Mouse (Mus musculus): ENCODE results near the gene Miox. TPM values are rescaled to one million over a fixed set of nuclear protein-coding genes. Genes with fewer than 3 reads are reported as not detected.

The Miox gene
- polyA plus RNA-seq, 1 experiment from 2014 or later = 2.7 TPM

DNA sequence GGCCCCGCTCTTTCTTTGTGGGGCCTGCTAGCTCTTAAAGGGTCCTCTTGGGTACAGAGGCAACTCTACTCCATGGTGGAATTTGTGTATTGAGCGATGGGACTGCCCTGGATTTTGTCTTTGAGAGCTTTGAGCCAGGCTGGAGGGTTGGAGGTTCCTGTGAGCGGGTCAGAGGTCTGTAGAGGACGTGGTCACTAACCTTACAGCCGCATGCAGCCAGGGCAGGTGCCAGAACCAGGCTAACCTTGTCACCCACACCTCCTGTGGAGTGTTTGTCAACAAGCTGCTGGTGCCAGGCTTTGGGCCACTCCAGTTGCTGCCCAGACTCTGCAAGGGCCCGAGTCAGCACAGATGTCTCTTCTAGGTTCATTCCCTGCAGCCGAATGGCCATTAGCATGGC, 41.8 kb downstream of the Miox start:
- Histone ChIP-seq H3K4me3 (ENCODE audit: low read depth, low read length) (no peak overlapping the region), H3K4me2 (no peak overlapping the region), H3K9ac (ENCODE audit: low read depth, low read length) (no peak overlapping the region), H3K9me3 (ENCODE audit: control insufficient read depth, low read length) (no peaks in the 10 kb centered on the region), H3K27ac (ENCODE audit: low read depth, low read length) (no peak overlapping the region), H3K4me1 (replicated peaks; ENCODE audit: control insufficient read depth, insufficient read depth, low read length) (peaks cover 29% of the 10 kb centered on the region), H3K27me3 (replicated peaks; ENCODE audit: control insufficient read depth, insufficient read depth, low read length) (peaks cover 40% of the 10 kb centered on the region), H3K36me3 (ENCODE audit: control insufficient read depth, insufficient read depth, low read length) (peaks cover 12% of the 10 kb centered on the region)
- DNase-seq (ENCODE audit: low spot score) = no peak
- ATAC-seq (replicated peaks; ENCODE audit: low FRiP score) = no peak
- WGBS = 85% methylated on average over 7 of the region's 7 CpGs

DNA sequence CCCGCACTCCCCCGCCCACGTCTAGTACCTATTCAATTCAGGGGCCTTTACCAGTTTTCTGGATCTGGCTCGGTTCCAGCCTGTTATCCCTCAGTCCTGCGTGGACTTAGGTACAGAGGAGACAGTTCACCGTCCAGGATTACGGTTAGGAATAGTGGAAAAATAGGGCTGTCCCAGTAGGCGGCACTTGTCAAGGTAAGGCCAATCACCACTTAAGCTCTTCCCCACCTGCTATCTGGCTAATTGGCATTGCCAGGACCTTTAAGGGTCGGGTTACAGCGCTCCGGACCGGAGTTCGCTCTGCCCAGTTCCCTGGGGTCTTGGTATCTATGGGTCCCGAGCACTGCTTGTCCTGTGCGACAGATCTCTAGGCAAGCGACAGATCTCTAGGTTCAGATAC, 42.8 kb downstream of the Miox start, which contains the start of gene Tymp:
Gene Tymp, minus strand, starts transcription at position 83 of the 400 bp plus-strand sequence.
- Histone ChIP-seq H3K9ac (ENCODE audit: low read depth, low read length) (no peak within 1 kb of the TSS), H3K4me1 (replicated peaks; ENCODE audit: control insufficient read depth, insufficient read depth, low read length) (peaks cover 29% of the 10 kb centered on the region), H3K4me3 (ENCODE audit: low read depth, low read length) (no peak within 1 kb of the TSS), H3K9me3 (ENCODE audit: control insufficient read depth, low read length) (no peaks in the 10 kb centered on the region), H3K36me3 (ENCODE audit: control insufficient read depth, insufficient read depth, low read length) (peaks cover 3% of the 10 kb centered on the region; the same call in 1 of the 2 replicates), H3K27me3 (replicated peaks; ENCODE audit: control insufficient read depth, insufficient read depth, low read length) (peaks cover 40% of the 10 kb centered on the region), H3K4me2 (peak within 1 kb of the TSS; percentile 42), H3K27ac (ENCODE audit: low read depth, low read length) (no peak within 1 kb of the TSS)
- no peak for DNase-seq (ENCODE audit: low spot score)
- no peak for ATAC-seq (replicated peaks; ENCODE audit: low FRiP score)
- 29% methylated on average over 16 of the region's 16 CpGs for WGBS

DNA sequence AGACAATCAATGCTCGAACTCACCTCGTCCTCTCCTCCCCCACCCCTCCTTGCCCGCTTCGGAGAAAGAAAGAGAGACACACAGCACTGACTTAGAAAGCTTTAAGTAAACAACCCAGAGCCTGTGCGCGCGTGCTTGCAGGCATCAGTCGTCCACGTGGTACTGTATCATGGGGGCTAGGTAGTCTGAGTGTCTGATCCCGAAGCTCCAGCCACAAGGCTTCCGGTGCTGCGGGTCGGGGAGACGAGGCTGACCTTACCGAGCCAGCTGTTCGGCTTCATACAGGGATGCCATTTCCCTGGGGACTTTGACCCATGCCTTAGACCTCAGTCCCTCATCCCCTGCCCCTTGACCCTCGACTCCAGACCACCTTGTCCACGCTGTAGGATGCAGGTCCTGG, 43.2 kb downstream of the Miox start:
- H3K36me3 ChIP-seq (ENCODE audit: control insufficient read depth, insufficient read depth, low read length) = no peaks in the 10 kb centered on the region
- H3K27ac ChIP-seq (ENCODE audit: low read depth, low read length) = no peak overlapping the region
- H3K4me1 ChIP-seq (replicated peaks; ENCODE audit: control insufficient read depth, insufficient read depth, low read length) = peaks cover 29% of the 10 kb centered on the region
- WGBS = 9% methylated on average over 18 of the region's 18 CpGs
- DNase-seq (ENCODE audit: low spot score) = no peak
- peaks cover 40% of the 10 kb centered on the region for H3K27me3 ChIP-seq (replicated peaks; ENCODE audit: control insufficient read depth, insufficient read depth, low read length)
- no peaks in the 10 kb centered on the region for H3K9me3 ChIP-seq (ENCODE audit: control insufficient read depth, low read length)
- H3K4me2 ChIP-seq = peak overlapping the region; percentile 42
- ATAC-seq (replicated peaks; ENCODE audit: low FRiP score) = no peak
- no peak overlapping the region for H3K4me3 ChIP-seq (ENCODE audit: low read depth, low read length)
- H3K9ac ChIP-seq (ENCODE audit: low read depth, low read length) = no peak overlapping the region

DNA sequence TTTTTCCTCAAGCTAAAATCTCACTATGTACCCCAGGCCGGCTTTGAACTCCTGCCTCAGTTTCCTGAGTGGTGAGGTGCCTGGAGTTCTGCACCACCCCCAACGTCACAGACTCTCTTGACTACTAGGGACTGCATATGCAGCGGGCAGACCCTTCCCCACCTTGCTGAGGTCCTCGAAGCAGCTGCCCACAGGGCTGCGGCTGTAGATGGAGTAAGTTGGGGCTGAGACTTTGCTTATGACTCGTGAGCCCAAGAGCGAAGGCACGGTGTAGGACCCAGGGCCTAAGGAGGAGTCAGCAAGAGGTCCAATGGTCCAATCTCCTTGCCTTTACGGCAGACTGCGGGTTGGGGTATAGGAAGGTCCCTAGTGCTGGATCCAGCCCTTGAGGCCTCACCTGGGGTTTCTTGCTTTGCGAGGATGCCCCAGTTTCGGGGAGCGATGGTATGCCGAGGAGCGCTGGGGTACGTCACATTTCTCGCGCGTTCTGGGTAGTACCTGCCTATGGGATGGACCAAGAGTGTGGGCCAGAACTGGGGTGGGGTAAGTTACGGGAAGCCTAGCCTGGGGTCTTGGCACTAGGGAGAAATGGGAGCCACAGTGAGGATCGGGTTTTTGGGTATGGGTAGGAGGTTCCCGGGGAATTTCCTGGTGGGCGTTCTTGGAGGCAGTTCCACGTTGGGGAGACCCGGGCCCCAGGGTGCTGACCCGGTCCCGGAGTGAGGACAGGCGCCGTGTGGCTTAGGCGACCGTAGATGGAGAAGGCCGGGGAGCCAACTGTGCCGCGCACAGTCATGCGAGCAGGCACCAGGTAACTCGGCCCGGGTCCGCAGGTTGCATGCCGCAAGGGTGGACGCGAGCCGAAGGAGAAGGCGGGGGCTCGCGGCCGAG, 44.0 kb downstream of the Miox start:
- no peak overlapping the region for H3K27ac ChIP-seq (ENCODE audit: low read depth, low read length)
- peak overlapping the region; percentile 77 for H3K4me2 ChIP-seq
- no peaks in the 10 kb centered on the region for H3K9me3 ChIP-seq (ENCODE audit: control insufficient read depth, low read length)
- peak overlapping the region; percentile 51 for H3K4me3 ChIP-seq (ENCODE audit: low read depth, low read length)
- H3K36me3 ChIP-seq (ENCODE audit: control insufficient read depth, insufficient read depth, low read length) = no peaks in the 10 kb centered on the region
- ATAC-seq (replicated peaks; ENCODE audit: low FRiP score) = no peak
- H3K4me1 ChIP-seq (replicated peaks; ENCODE audit: control insufficient read depth, insufficient read depth, low read length) = peaks cover 26% of the 10 kb centered on the region
- 17% methylated on average over 46 of the region's 46 CpGs for WGBS
- DNase-seq (ENCODE audit: low spot score) = no peak
- H3K27me3 ChIP-seq (replicated peaks; ENCODE audit: control insufficient read depth, insufficient read depth, low read length) = peaks cover 40% of the 10 kb centered on the region
- peak overlapping the region; percentile 54; the same call in 1 of the 2 replicates for H3K9ac ChIP-seq (ENCODE audit: low read depth, low read length)

DNA sequence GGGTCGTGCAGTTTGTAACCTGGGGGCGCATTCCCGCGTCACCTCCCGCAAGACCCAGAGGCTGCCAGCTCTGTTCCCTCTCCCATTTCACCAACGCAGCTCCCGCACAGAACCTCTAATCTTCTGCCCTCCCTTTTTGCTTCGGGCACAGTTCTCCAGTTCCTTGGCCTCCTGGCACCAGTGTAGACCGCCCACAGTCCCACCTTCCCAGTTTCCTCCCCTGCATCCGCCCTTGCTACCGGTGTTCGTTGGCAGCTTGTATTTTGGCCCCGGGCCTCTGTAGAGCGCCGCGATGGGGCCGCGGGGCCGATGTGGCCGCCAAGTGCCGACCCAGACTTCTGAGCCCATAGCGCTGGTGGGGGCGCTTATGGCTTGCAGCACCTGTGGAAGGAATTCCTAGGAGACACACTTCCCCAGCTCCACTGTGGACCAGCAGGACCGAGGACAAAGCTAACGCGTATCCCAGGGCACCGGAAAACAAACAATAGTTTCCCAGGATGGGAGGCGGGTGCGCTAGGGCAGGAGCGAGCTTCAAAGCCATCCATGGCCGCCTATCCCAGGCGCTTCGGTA, 44.7 kb downstream of the Miox start, which contains the start of gene Odf3b:
Gene Odf3b, minus strand, starts transcription at position 452 of the 571 bp plus-strand sequence.
- 1% methylated on average over 33 of the region's 33 CpGs for WGBS
- Histone ChIP-seq H3K9ac (ENCODE audit: low read depth, low read length) (peak within 1 kb of the TSS; percentile 54; the same call in 1 of the 2 replicates), H3K27ac (ENCODE audit: low read depth, low read length) (no peak within 1 kb of the TSS), H3K4me3 (ENCODE audit: low read depth, low read length) (peak within 1 kb of the TSS; percentile 51), H3K9me3 (ENCODE audit: control insufficient read depth, low read length) (no peaks in the 10 kb centered on the region), H3K4me2 (peak within 1 kb of the TSS; percentile 77), H3K4me1 (replicated peaks; ENCODE audit: control insufficient read depth, insufficient read depth, low read length) (peaks cover 26% of the 10 kb centered on the region), H3K36me3 (ENCODE audit: control insufficient read depth, insufficient read depth, low read length) (no peaks in the 10 kb centered on the region), H3K27me3 (replicated peaks; ENCODE audit: control insufficient read depth, insufficient read depth, low read length) (peaks cover 43% of the 10 kb centered on the region)
- DNase-seq (ENCODE audit: low spot score) = peak; percentile 56
- ATAC-seq (replicated peaks; ENCODE audit: low FRiP score) = peak; percentile 13

DNA sequence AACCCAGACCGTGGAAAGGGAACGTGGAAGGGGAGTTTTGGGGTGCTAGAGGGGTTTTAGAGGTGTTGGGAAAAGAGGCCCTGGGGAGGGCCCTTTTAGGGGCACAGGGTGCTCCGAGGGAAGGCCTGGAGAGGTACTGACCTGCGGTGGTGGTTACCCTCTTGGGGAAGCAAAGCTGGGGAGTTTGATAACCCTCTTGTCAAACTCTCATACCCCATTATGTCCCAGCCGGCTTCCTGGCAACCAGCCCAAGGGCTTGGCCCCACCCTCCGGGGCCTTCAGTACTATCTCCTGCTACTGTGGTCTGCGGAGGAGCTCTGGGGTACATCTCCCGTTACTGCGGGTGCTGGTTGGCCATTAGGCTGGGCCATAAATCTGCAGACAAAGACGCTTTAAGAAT, 45.2 kb downstream of the Miox start:
- Histone ChIP-seq H3K36me3 (ENCODE audit: control insufficient read depth, insufficient read depth, low read length) (no peaks in the 10 kb centered on the region), H3K4me2 (peak overlapping the region; percentile 77), H3K27me3 (replicated peaks; ENCODE audit: control insufficient read depth, insufficient read depth, low read length) (peaks cover 43% of the 10 kb centered on the region), H3K4me1 (replicated peaks; ENCODE audit: control insufficient read depth, insufficient read depth, low read length) (peaks cover 22% of the 10 kb centered on the region), H3K4me3 (ENCODE audit: low read depth, low read length) (peak overlapping the region; percentile 51), H3K9ac (ENCODE audit: low read depth, low read length) (no peak overlapping the region), H3K9me3 (ENCODE audit: control insufficient read depth, low read length) (no peaks in the 10 kb centered on the region), H3K27ac (ENCODE audit: low read depth, low read length) (no peak overlapping the region)
- ATAC-seq (replicated peaks; ENCODE audit: low FRiP score) (peak; percentile 48), DNase-seq (ENCODE audit: low spot score) (no peak)
- 5% methylated on average over 10 of the region's 10 CpGs for WGBS

DNA sequence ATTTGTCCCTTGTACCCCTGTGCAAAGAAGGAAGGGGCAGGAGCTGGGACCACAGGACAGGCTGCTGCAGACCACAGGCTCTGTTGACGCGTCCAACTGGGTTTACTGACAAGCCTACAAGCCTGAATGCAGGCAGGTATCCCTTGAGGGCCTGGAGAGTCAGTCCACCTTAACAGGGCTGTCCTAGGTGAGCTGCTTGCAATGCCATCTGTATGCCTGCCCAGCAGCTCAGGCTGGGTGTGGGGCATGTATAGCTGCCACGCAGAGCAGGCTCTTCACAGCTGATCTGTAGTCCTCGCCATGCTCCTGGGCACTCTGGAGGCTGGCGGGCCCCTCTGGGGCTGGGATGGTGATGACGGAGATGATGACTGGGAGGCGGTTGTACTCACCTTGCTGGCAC, 50.4 kb downstream of the Miox start, which contains the start of gene Klhdc7b:
Gene Klhdc7b, plus strand, starts transcription at position 301 of the 400 bp plus-strand sequence.
- ATAC-seq (replicated peaks; ENCODE audit: low FRiP score) (no peak), DNase-seq (ENCODE audit: low spot score) (no peak)
- peaks cover 1% of the 10 kb centered on the region for H3K4me1 ChIP-seq (replicated peaks; ENCODE audit: control insufficient read depth, insufficient read depth, low read length)
- H3K27ac ChIP-seq (ENCODE audit: low read depth, low read length) = no peak within 1 kb of the TSS
- H3K4me3 ChIP-seq (ENCODE audit: low read depth, low read length) = no peak within 1 kb of the TSS
- H3K9me3 ChIP-seq (ENCODE audit: control insufficient read depth, low read length) = no peaks in the 10 kb centered on the region
- peaks cover 7% of the 10 kb centered on the region for H3K27me3 ChIP-seq (replicated peaks; ENCODE audit: control insufficient read depth, insufficient read depth, low read length)
- H3K4me2 ChIP-seq = no peak within 1 kb of the TSS
- WGBS = 85% methylated on average over 7 of the region's 7 CpGs
- H3K36me3 ChIP-seq (ENCODE audit: control insufficient read depth, insufficient read depth, low read length) = no peaks in the 10 kb centered on the region
- H3K9ac ChIP-seq (ENCODE audit: low read depth, low read length) = no peak within 1 kb of the TSS

Measured in liver, embryonic 11.5 days (tissue).